Mouse (Mus musculus) G1E (cell line): ENCODE results near the gene Gm49394.

Experiments used
- CTCF ChIP-seq: IDR thresholded peaks from 2 replicates; pipeline ENCODE4 v1.5.1; 2012; ENCODE audit warnings: low read depth, low read length, inconsistent platforms, mixed read lengths
- TAL1 ChIP-seq: conservative IDR thresholded peaks from 2 replicates; pipeline ENCODE4 v1.6.1; 2012; ENCODE audit warnings: low read depth, low read length, inconsistent platforms, mixed read lengths

GRCm38 (mm10) chr7:142663151-142663550 lies 6.6 kb downstream of the Gm49394 start:
- TF ChIP-seq TAL1 = no peak
- TF ChIP-seq CTCF = no peak
